Mouse (Mus musculus) adrenal gland, postnatal 25 days (tissue): ENCODE data around the gene Tor1aip1. TPM values are rescaled to one million over a fixed set of nuclear protein-coding genes. Genes with fewer than 3 reads are reported as not detected.
"Not testable (repeated sequence)": the region's sequence is repeated elsewhere in the genome, so short reads cannot be mapped to it uniquely, and the experiment has no call there.

Experiments
- DNase-seq: peaks from one replicate; pipeline ENCODE4 v3.0.0; 2021; ENCODE audit warnings: mixed read lengths
- long read RNA-seq: library from polyadenylated mRNA; stranded (forward); transcript quantifications from one replicate; pipeline ENCODE4 v2.0.0, GENCODE M21; 2021
- total RNA-seq: library from RNA; stranded (reverse); gene quantifications from 2 replicates; pipeline ENCODE4 v1.2.3, GENCODE M21; 2021

Gene Tor1aip1
- 116 and 125 TPM in 2 replicates for total RNA-seq
- long read RNA-seq, full-length matches to known transcripts = 16 of 20 reads
- long read RNA-seq, partial matches to known transcripts = 3 of 20 reads
- long read RNA-seq, other reads (novel, unspliced or antisense) = 1 of 20 reads

DNA sequence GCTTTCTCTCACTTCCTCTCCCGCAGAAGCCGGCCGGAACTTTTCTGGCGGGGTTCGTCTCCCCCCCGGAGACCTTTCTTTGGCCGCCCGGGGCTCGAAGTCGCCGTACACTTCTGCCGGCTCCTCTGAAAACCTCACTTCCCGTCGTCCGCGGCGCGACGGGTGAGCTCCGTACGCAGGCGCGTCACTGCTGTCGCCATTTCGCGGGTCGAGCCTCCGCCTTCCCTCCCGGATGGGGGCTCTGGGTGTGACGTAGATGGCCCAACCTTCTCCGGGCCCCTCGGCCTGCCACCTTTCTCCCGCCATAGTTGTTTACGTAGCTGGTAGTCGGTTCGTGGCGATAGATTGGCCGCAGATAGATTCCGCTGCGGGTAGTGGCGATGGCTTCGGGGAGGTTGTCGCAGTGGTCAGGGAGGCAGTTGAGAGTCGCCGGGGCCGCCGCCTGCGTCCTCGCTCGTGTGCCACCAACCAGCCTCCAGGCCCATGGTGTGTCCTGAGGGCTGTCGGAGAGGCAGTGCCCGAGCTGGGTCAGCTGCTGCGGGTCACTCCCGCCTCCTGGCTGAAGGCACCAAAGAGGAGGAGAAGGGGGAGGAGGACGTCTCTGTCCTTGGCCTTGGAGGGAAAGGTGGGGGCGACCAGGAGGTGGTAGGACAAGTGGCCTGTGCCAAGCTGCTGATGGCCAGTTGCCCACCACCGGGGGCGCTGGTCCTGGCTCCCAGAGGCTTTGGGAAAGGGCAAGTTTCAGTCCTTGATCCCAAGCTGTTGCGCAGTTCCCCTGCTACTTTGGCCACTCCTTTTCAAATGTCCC is at the start of gene Tor1aip1:
Gene Tor1aip1 (minus strand): TSS at position 551 of the 808 bp plus-strand sequence.
- DNase-seq = peak; percentile 96

DNA sequence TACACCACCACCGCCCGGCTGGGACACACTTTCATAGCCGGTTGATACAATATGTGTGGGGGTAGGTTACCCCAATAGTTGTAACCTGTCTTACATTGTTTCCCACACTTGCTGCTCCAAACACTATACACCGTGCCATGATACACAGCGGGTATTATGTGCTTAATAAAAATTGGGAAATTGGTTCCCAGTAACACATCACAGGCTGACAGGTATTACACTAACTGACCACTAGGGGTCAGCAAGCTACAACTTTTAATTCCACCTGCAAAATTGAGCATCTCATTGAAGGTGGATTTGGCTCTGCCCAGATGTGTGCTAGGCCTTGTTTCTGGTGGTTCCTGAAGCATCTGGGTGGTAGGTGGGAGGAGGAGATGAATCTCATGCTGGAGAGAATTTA is 49.5 kb upstream of the Tor1aip1 start:
- DNase-seq = no peak

DNA sequence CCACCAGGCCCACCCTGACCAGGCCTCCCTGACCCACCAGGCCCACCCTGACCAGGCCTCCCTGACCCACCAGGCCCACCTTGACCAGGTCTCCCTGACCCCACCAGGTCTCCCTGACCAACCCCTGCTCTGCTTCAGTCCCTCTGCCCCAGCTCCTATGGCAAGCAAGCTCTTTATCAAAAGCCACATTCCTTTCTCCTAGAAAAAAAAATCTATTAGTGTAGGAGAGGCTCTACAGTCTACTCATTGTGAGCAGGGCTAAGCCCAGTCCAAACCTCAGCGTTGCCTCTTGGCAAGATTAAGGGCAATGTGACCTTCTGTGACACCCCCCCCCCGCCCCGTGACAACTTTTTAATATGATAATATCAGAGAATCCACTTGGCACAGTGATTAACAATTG is 48.3 kb upstream of the Tor1aip1 start:
- no peak for DNase-seq

DNA sequence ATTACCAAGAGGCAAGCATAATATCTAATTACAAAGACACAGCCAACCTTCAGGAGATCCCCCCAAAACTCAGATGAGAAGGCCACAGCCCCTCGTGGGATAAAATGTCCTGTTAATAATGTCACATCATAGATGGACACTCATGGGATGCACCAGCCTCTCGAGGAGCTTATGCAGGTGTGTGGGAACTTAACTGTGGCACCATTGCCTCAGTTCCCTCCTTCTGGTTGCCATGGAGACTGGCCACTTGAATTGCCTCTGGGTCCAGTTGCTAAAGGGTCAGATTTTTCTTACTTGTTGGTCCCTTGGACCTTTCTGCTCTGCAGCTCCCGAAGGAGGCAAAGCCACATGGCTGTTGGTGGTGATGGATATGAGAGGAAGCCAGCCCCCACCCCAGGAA is 41.4 kb upstream of the Tor1aip1 start:
- no peak for DNase-seq

DNA sequence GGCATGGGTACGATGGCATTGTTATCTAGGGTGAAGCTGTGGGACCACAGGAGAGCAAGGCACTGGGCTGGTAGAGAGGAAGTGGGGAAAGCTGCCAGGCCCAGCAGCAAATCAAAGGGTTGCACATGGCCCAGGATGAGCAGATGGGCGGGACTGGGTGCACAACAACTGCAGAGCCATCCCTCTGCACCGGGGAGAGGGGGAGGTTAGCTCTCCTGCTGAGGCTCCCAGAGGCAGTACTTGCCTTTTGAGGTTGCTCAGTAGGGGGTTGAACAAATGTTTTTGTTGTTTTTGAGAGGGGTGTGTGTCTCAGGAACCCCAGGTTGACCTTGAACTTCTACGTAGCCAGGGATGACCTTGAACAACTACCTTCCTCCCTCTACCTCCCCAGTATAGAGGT is 40.2 kb upstream of the Tor1aip1 start:
- DNase-seq = no peak

DNA sequence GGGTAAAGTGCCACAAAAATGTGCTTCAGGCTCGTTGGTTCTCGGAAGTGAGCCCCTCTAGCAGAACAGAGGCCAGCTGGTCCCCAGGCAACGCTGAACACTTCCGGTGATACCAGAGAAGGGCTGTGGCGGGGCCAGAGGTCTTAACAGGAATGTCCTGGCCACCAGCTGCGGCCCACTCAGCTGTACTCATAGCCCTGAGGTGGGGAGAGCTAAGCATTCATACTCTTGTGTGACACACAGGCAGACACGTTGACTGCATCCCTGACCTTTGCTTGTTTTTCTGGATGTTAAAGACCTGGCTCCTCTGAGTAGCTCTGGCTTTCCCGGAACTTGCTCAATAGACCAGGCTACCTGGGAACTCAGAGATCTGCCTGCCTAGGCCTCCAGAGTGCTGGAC is 38.3 kb upstream of the Tor1aip1 start:
- peak; percentile 28 for DNase-seq

DNA sequence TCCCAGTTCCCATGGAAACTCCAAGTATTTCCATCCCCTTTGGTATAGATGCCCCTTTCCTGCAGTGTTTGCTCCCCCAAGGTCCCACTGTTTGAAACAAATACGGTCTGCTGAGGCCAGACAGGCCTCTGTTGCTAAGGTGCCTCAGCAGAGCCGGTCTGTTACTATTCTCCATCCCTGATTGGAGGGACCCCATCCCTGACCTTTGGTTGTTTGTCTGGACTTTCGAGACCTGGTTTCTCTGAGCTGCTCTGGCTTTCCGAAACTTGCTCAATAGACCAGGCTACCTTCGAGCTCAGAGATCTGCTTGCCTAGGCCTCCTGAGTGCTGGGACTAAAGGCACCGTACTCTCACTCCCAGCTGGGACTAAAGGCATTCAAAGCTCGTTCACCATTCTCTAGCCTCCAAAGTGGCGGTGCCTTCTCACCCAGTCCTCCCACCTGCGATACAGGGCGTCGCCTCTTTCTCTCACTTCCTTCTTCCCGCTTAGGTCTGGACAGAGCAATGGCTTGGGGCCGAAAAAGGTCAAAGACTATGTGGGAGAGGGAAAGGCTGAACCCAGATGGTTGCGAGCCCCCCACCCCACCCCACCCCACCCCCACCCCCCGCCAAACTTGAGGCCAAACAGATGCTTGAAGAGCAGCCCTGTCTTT is 37.0 kb upstream of the Tor1aip1 start:
- no peak for DNase-seq

DNA sequence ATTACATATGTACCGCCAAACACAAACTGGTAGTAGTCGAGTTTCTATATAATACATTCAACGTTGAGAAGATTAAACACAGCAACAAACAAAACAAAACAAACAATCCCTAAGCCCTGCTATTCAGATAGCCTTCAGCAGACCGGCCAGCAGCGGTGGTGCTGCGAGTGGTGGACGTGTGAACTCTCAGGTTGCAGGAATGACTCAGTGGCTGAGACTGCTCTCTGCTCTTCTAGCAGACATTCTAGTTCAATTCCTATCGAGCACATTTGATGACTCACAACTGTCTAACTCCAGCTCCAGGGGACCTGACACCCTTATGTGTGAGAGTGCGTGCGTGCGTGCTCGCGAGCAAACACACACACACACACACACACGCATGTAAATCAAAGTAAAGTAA is 33.8 kb upstream of the Tor1aip1 start:
- DNase-seq = no peak

DNA sequence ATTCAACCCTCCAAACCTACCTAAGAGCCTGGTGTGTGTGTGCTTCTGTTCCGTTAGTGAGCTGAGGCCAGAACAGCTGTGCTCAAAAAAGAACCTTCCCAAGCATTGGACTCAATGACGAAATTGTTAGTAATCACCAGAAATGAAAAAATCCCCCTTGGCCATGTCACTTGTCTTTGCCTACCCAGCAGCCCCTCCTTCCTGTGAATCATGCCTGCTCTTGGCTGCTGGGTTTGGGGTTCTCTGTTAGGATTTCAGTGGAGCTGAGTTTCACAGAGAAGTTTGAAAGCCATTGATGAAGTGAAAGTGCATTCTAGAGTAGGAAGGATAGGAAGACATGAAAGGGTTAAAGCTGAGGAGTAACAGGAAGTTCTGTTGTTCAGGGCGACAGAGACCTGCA is 29.9 kb upstream of the Tor1aip1 start:
- DNase-seq = no peak

DNA sequence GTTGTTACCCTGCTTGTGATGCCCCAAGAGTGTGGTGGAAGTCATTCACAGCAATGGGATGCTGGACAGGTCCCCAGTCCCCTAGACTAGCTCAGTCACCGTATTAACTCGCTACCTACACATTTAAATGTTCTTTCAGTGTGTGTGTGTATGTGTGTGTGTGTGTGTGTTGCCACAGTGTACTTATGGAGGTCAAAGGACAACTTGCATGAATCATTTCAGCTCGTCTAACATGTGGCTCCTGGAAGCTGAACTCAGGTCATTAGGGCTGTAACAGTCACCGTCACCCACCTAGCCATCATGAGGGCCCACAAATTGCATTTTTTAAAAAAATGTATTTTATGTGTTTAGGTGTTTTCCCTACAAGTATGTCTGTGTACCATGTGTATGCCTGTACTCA is 25.9 kb upstream of the Tor1aip1 start:
- no peak for DNase-seq

DNA sequence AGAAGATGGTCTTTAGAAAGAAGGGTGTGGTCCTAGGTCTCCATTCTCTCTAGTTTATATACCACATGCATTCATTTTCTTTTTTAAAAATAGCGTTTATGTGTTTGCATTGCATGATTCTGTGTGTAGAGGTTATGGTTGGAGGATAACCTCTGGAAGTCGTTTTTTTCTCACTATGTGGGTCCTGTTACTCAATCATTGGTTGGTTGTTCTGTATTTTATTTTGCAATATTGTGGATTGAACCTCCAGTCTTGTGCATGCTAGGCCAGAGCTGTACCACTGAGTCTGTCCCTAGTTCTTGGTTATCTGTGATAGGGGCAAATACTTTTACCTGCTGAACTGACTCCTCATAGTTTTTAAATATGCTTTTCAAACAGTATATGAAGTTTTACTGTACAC is 21.9 kb upstream of the Tor1aip1 start:
- no peak for DNase-seq

DNA sequence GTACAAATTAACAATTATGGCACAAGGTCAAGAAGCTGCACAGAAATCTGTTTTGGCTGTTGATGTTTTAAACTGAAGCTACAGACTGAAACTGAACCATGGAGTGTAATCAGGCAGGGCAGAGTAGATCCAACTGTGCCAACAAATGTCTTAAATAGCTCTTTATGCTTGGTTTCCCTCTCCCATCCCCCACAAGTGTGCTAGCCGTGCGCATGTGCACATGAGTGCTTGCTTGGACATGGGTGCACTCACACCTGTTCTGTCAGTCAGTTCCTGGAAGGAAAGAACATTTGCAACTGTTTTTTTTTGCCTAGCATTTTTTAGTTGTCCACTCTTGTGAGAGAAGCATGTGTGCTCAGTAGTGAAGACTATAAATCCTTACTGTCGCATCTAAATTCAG is 10.4 kb upstream of the Tor1aip1 start:
- DNase-seq = no peak

DNA sequence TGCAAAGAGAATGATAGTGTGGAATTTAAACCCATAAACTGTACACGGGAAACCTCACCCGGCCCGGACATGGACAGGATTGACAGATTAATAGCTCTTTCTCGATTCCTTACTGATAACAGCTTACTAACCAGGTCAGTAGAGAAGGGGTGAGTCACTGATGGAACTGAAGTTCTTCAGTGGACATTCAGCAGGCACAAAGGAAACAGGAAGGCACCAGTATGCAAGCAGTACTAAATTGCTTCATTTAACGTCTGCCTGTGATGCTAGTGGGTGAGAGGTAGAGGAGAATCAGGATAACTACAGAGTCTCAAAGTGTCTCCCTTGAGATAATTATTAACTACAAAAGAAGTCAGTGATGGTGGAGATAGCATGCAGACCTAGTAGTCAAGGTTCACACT is 7.9 kb upstream of the Tor1aip1 start:
- DNase-seq = no peak

DNA sequence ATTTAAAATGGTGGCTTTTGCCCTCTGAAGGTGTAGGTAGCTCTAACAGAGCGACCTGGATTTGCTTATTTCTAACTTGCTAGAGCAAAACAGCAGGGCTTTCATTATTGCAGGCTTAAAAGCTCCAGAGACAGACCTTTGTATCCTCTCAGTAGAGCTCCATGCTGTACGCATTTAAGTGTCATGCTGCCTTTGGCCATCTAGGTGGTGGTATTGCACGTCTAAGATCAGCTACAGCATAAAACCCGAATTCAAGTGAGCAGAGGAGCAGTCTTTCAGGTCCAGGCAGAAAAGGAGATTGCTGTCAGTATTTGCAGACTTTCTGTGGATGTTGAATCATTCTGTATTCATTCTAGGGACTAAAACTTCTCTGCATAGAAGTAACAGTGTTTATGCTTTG is 6.7 kb upstream of the Tor1aip1 start:
- DNase-seq = no peak

DNA sequence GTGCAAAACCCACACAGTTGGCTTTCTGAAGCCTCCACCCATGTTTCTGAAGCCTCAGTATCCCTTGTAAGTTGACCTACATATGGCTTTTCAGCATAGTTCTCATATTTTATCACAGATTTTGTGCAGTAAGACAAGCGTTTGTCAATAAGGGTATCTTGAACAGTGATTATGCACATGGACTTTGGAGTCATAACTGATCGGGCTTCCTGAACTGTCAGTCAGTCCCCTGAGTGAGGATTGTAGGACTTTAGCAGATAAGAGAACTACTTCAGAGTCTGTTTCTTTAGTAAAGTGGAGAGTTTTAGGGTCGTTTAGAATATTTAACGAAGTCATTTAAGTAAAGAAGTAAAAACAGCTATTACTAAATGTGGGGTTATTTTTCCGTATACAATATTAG is 6.2 kb upstream of the Tor1aip1 start:
- DNase-seq = no peak

DNA sequence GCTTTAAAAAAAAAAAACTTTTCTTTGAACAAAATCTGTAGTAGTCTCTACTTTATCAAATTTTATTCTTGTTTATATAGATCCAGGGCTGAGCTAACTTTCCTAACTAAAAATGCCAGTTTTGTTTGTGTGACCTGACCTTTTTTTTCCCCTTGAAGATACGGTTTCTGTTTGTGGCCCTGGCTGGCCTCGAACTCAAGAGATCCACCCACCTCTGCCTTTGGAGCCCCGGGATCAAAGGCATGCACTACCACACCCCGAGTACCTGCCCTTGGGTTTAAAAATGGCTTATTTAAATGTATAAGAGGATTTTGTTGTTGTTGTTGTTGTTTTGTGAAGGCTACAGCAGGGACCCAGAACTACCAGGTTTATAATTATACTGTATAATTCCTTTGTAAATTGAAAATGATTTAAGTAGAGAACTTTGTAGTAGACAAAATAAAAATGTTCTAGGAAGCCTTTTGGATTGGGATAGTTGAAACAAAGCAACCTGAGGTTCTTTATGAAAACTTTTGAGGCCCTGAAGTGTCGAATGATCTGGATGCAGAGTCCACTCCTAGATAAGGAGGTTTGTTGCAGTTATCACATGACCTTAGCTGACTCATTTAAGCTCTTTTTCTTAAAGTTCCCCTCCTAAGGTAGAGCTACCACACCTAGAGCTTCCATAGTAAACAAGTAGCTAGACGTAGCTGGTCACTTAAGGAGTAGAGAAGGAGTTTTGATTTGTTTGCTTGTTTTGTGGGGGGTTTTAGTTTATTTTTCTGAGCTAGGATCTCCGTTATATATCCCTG is 5.4 kb upstream of the Tor1aip1 start:
- DNase-seq = no peak

DNA sequence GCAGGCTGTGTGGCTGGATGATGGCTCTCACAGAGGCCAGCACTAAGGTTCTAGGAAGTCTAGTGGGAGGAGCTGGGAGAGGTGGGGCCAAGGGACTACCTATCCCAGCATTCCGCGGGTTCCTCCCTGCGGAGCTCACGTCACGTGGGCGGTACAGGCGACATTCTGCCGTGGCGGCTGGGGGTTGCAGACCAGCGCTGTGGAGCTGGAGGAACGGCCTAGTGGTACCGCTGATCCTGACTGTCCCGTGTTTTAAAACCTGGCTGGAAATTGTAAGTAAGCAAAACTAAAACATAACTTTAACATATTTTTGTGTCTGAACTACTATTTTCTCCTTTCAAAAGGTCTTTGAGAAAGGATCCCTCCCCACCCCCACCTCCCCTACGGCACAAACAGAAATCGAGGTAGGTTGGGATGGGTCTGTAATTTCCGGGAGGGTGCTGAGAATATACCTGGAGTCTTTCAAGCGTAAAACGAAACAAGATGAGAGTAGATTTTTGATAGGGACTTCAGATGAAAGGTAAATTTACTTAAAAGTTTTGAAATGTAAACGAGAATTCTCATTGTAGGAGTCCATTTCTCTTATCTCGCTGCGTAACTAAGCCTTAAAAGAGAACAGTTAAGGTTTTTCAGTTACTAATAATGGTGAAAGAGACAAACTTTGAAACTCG is 4.6 kb upstream of the Tor1aip1 start:
- DNase-seq = peak; percentile 93

DNA sequence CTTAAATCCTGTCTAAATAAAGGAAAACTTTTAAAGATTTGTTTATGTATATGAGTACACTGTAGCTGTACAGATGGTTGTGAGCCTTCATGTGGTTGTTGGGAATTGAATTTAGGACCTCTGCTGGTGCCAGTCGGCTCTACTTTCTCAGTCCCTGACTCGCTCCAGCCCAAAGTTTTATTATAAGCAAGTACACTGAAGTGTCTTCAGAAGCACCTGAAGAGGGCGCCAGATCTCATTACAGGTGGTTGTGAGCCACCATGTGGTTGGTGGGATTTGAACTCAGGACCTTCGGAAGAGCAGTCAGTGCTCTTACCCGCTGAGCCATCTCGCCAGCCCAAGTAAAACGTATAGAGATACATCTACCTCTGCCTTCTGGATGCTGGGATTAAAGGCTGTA is 3.7 kb upstream of the Tor1aip1 start:
- not testable (repeated sequence) for DNase-seq

DNA sequence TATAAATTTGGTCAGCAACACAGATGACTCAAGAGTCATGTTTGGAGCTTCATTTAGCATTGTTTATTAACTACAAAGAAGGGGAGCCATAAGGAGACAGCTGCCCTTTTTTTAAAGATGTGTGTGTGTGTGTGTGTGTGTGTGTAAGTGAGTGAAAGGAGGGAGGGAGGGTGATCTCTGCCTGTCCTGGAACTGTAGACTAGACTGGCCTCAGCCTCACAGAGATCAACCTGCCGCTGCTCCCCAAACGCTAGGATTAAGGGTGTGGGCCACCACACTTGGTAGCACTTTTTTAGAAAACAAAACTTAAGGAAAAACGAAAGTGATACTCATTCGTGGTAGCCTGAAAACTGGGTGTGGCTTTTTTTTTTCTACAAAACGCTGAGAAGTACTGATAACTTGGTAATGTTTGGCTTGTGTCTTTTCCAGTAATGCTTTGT is 884 bp upstream of the Tor1aip1 start:
- DNase-seq = peak; percentile 22

DNA sequence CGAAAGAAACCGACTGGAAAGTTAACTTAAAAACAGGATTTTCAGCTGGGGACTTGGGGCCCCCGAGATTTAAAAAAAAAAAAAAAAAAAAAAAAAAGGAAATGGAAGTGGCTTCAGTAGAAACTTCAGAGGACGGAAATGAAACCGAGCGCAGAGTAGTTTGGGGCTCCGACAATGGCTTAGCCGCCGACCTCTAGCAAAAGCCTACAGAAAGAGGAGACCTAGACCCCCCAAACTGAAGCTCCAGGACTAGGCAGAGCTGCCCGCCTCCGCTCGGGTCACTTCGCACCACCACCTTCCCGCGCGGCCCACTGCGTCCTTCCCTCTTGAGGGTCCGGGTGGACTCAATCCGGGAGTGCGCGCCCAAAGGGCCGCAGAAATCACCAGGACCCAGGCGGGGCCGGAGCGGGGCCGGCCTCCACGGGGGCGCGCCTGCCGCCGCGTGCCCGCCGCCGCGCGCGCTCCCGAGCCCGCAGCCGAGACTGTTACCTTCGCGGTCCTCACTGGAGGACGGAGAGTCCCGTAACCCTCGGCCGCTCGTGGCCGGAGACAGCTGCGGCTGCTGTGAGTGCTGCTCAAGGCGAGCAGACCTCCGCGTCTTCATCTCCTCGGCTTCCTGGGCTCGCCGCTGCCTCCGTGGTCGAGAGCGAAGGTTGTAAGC is 881 bp downstream of the Tor1aip1 start, which contains the start of gene Tor1aip2:
Gene Tor1aip2 (plus strand): TSS at position 135 of the 661 bp plus-strand sequence.
- peak; percentile 81 for DNase-seq

DNA sequence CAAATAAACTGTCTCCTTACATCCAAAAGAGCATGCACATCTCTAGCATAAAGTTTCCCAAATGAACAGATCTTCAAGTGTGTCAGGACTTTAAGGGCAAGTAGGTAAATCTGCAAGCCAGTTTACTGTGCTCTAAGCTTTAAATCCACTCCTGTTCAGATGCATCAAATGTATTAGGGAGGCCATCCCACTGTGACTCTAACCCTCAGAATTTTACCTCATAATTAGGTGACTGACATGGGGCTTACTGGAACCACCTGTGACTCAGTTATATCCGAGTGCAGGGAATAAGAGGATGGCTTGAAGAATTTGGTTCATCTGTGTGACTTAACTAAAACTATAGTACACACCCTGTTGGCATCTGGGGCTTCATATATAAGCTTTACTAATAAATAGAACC is 1.6 kb downstream of the Tor1aip1 start:
- DNase-seq = no peak

DNA sequence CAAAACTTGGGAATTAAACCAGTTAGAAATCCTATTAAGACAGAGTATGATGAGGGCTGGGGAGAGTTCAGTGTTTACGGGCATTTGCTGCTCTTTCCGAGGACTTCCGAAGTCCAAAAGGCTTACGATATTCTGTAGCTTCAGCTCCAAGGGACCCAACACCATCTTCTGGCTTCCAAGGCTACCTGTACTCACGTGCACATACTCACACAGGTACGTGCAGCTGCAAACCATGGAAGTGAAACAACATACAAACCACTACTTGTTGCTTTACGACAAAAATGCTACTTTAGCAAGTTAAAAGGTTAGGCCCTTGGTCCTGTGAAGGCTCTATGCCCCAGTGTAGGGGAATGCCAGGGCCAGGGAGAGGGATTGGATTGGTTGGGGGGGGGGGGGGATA is 2.4 kb downstream of the Tor1aip1 start:
- DNase-seq = no peak
